Mouse (Mus musculus) adrenal gland, postnatal 36 days (tissue): ENCODE measurements around the gene Mettl7a1. TPM values are rescaled to one million over a fixed set of nuclear protein-coding genes. Genes with fewer than 3 reads are reported as not detected.
"Not testable (repeated sequence)": the region's sequence is repeated elsewhere in the genome, so short reads cannot be mapped to it uniquely, and the experiment has no call there.

Experiments used
- DNase-seq, 2 experiments: peaks; one replicate each; pipeline ENCODE4 v3.0.0; 2021; ENCODE audit warnings: mixed read lengths in 1 of 2
- total RNA-seq, 2 experiments: library from RNA; stranded (reverse); gene quantifications; 2 replicates each; pipeline ENCODE4 v1.2.3; 2021

Mettl7a1 gene
- total RNA-seq, 2 experiments from 2014 or later, result 85.2 to 126 TPM

GRCm38 (mm10) chr15:100300499-100300898, 3.4 kb upstream of the Mettl7a1 start:
- DNase-seq, result no peak

- peak in 1 of 2 experiments; percentile 24 for DNase-seq
Observed at GRCm38 (mm10) chr15:100301556-100301955, 2.4 kb upstream of the Mettl7a1 start.

- DNase-seq, result peak in 1 of 2 experiments; percentile 8
Observed at GRCm38 (mm10) chr15:100303428-100304018, 417 bp upstream of the Mettl7a1 start.

GRCm38 (mm10) chr15:100306201-100306600, 2.3 kb downstream of the Mettl7a1 start:
- no peak for DNase-seq

- DNase-seq, result peak; percentile 22 to 35
Observed at GRCm38 (mm10) chr15:100307438-100308096, 3.6 kb downstream of the Mettl7a1 start.

- no peak for DNase-seq
Observed at GRCm38 (mm10) chr15:100312346-100312745, 8.4 kb downstream of the Mettl7a1 start.

- no peak for DNase-seq
Observed at GRCm38 (mm10) chr15:100314448-100315145, 10.7 kb downstream of the Mettl7a1 start.

GRCm38 (mm10) chr15:100318014-100318671, 14.2 kb downstream of the Mettl7a1 start:
- DNase-seq, result not testable (repeated sequence)

- DNase-seq, result no peak
Observed at GRCm38 (mm10) chr15:100319884-100320283, 15.9 kb downstream of the Mettl7a1 start.

- DNase-seq, result no peak
Observed at GRCm38 (mm10) chr15:100320295-100320905, 16.5 kb downstream of the Mettl7a1 start.

GRCm38 (mm10) chr15:100321134-100321533, 17.2 kb downstream of the Mettl7a1 start:
- DNase-seq, result peak; percentile 50 to 61

GRCm38 (mm10) chr15:100324021-100324591, 20.2 kb downstream of the Mettl7a1 start:
- no peak for DNase-seq

- no peak for DNase-seq
Observed at GRCm38 (mm10) chr15:100325235-100325634, 21.3 kb downstream of the Mettl7a1 start.

GRCm38 (mm10) chr15:100328089-100328488, 24.1 kb downstream of the Mettl7a1 start:
- DNase-seq, result not testable (repeated sequence)

GRCm38 (mm10) chr15:100329336-100329735, 25.4 kb downstream of the Mettl7a1 start:
- DNase-seq, result not testable (repeated sequence)

- DNase-seq, result no peak
Observed at GRCm38 (mm10) chr15:100330739-100331138, 26.8 kb downstream of the Mettl7a1 start.

- DNase-seq, result not testable (repeated sequence)
Observed at GRCm38 (mm10) chr15:100332077-100332961, 28.4 kb downstream of the Mettl7a1 start.

- DNase-seq, result no peak
Observed at GRCm38 (mm10) chr15:100334629-100335028, 30.7 kb downstream of the Mettl7a1 start, which contains the start of gene Mettl7a3. Gene Mettl7a3 (plus strand): TSS chr15:100334929.

GRCm38 (mm10) chr15:100337328-100337727, 33.4 kb downstream of the Mettl7a1 start:
- not testable (repeated sequence) for DNase-seq

- DNase-seq, result peak; percentile 63 to 78
Observed at GRCm38 (mm10) chr15:100337847-100338246, 33.9 kb downstream of the Mettl7a1 start.
